Mouse (Mus musculus) midbrain, embryonic 10.5 days (tissue): Measurements from ENCODE around the gene Dcaf7. TPM values are rescaled to one million over a fixed set of nuclear protein-coding genes. Genes with fewer than 3 reads are reported as not detected.

Source experiments
- DNase-seq: peaks from one replicate; pipeline ENCODE4 v3.0.0-alpha.2; 2017; ENCODE audit warnings: low spot score
- H3K27ac ChIP-seq: fragments of 300-500 bp; sonication (generic); replicated peaks from 2 replicates; pipeline ENCODE4 v1.5.1; 2016; ENCODE audit warnings: mild to moderate bottlenecking
- H3K27me3 ChIP-seq: fragments of 300-500 bp; sonication (generic); 2 replicates; pipeline ENCODE4 v1.6.1; 2016; ENCODE audit warnings: low read depth, mild to moderate bottlenecking; ENCODE audit not compliant: poor library complexity, severe bottlenecking
- H3K36me3 ChIP-seq: fragments of 300-500 bp; sonication (generic); 2 replicates; pipeline ENCODE4 v1.6.1; 2016; ENCODE audit warnings: mild to moderate bottlenecking, moderate library complexity
- H3K4me1 ChIP-seq: fragments of 300-500 bp; sonication (generic); 2 replicates; pipeline ENCODE4 v1.6.1; 2016
- H3K4me3 ChIP-seq: fragments of 300-500 bp; sonication (generic); 2 replicates; pipeline ENCODE4 v1.5.1; 2016; ENCODE audit warnings: mild to moderate bottlenecking, moderate library complexity
- H3K9me3 ChIP-seq: fragments of 300-500 bp; sonication (generic); replicated peaks from 2 replicates; pipeline ENCODE4 v1.6.1; 2016; ENCODE audit warnings: mild to moderate bottlenecking
- WGBS: fragments of 180-500 bp; shearing (Covaris S2); methylation state at CpG from one replicate; pipeline ENCODE4 v1.1.7; 2016; 5-methylcytosine and 5-hydroxymethylcytosine counted together
- polyA plus RNA-seq: library from polyadenylated mRNA; unstranded; fragments of >200 nt; fragmentation: Nextera tagmentation; extraction: Ambion mirVana; gene quantifications from 2 replicates; pipeline ENCODE4 v1.2.1, GENCODE M21; 2016

Dcaf7 gene
- polyA plus RNA-seq: 76.8 and 98.1 TPM in 2 replicates

- Histone ChIP-seq H3K4me1 (peaks cover 30% of the 10 kb centered on the region), H3K4me3 (peak within 1 kb of the TSS; percentile 90), H3K27me3 (no peaks in the 10 kb centered on the region), H3K27ac (peak within 1 kb of the TSS; percentile 90), H3K36me3 (peaks cover 3% of the 10 kb centered on the region; the same call in 1 of the 2 replicates), H3K9me3 (0 out of 2 replicates have a peak, but pooled peaks cover 2% of the 10 kb centered on the region)
- DNase-seq: peak; percentile 98
- under 1% methylated on average over 66 of the region's 66 CpGs for WGBS
Observed at GRCm38 (mm10) chr11:106036548-106037417, at the start of gene Dcaf7. TSS of gene Dcaf7 (plus strand) at chr11:106036872.

- 88% methylated on average over 6 of the region's 6 CpGs for WGBS
- Histone ChIP-seq H3K27me3 (no peaks in the 10 kb centered on the region), H3K9me3 (no peaks in the 10 kb centered on the region), H3K27ac (no peak overlapping the region), H3K4me1 (no peaks in the 10 kb centered on the region; the same call in 1 of the 2 replicates), H3K36me3 (no peaks in the 10 kb centered on the region), H3K4me3 (no peak overlapping the region)
- no peak for DNase-seq
Observed at GRCm38 (mm10) chr11:105987446-105987845, 49.2 kb upstream of the Dcaf7 start.

- Histone ChIP-seq H3K36me3 (no peaks in the 10 kb centered on the region), H3K9me3 (no peaks in the 10 kb centered on the region), H3K27me3 (no peaks in the 10 kb centered on the region), H3K4me3 (no peak overlapping the region), H3K4me1 (no peaks in the 10 kb centered on the region; the same call in 1 of the 2 replicates), H3K27ac (no peak overlapping the region)
- DNase-seq: no peak
- 83% methylated on average over 6 of the region's 6 CpGs for WGBS
Observed at GRCm38 (mm10) chr11:105989446-105989845, 47.2 kb upstream of the Dcaf7 start.

- no peaks in the 10 kb centered on the region; the same call in 1 of the 2 replicates for H3K4me1 ChIP-seq
Observed at GRCm38 (mm10) chr11:105990231-105990630, 46.4 kb upstream of the Dcaf7 start.

GRCm38 (mm10) chr11:105994375-105994774 lies 42.3 kb upstream of the Dcaf7 start, which contains the start of gene Ace3:
TSS of gene Ace3 (plus strand) at chr11:105994675.
- no peaks in the 10 kb centered on the region for H3K9me3 ChIP-seq
- H3K4me3 ChIP-seq: no peak within 1 kb of the TSS
- H3K27me3 ChIP-seq: no peaks in the 10 kb centered on the region
- no peak within 1 kb of the TSS for H3K27ac ChIP-seq
- no peaks in the 10 kb centered on the region for H3K36me3 ChIP-seq
- no peaks in the 10 kb centered on the region; the same call in 1 of the 2 replicates for H3K4me1 ChIP-seq
- no peak for DNase-seq
- 94% methylated on average over 3 of the region's 3 CpGs for WGBS

More at GRCm38 (mm10) chr11:105990231-105990630, 46.4 kb upstream of the Dcaf7 start:
- 72% methylated on average over 2 of the region's 2 CpGs for WGBS
- Histone ChIP-seq H3K9me3 (no peaks in the 10 kb centered on the region), H3K4me3 (no peak overlapping the region), H3K27ac (no peak overlapping the region), H3K36me3 (no peaks in the 10 kb centered on the region), H3K27me3 (no peaks in the 10 kb centered on the region)
- no peak for DNase-seq

GRCm38 (mm10) chr11:106000062-106000461 lies 36.6 kb upstream of the Dcaf7 start:
- DNase-seq: no peak
- 91% methylated on average over 6 of the region's 6 CpGs for WGBS
- H3K9me3 ChIP-seq: no peaks in the 10 kb centered on the region

GRCm38 (mm10) chr11:106001718-106002117 lies 35.0 kb upstream of the Dcaf7 start:
- Histone ChIP-seq H3K27me3 (no peaks in the 10 kb centered on the region), H3K9me3 (no peaks in the 10 kb centered on the region), H3K27ac (no peak overlapping the region), H3K4me1 (no peaks in the 10 kb centered on the region), H3K36me3 (no peaks in the 10 kb centered on the region), H3K4me3 (no peak overlapping the region)
- WGBS: 46% methylated on average over 4 of the region's 4 CpGs
- DNase-seq: no peak

More at GRCm38 (mm10) chr11:106000062-106000461, 36.6 kb upstream of the Dcaf7 start:
- H3K4me3 ChIP-seq: no peak overlapping the region
- H3K27me3 ChIP-seq: no peaks in the 10 kb centered on the region
- no peak overlapping the region for H3K27ac ChIP-seq
- no peaks in the 10 kb centered on the region for H3K4me1 ChIP-seq
- no peaks in the 10 kb centered on the region for H3K36me3 ChIP-seq

- H3K4me3 ChIP-seq: no peak overlapping the region
- peaks cover 13% of the 10 kb centered on the region for H3K27me3 ChIP-seq
- H3K4me1 ChIP-seq: peaks cover 15% of the 10 kb centered on the region
- no peak for DNase-seq
- H3K27ac ChIP-seq: no peak overlapping the region
- WGBS: 82% methylated on average over 1 of the region's 1 CpGs
- H3K36me3 ChIP-seq: no peaks in the 10 kb centered on the region
- H3K9me3 ChIP-seq: no peaks in the 10 kb centered on the region
Observed at GRCm38 (mm10) chr11:106004576-106004975, 32.1 kb upstream of the Dcaf7 start.

- DNase-seq: no peak
- Histone ChIP-seq H3K4me3 (no peak overlapping the region), H3K27me3 (peaks cover 13% of the 10 kb centered on the region), H3K36me3 (no peaks in the 10 kb centered on the region), H3K4me1 (peaks cover 15% of the 10 kb centered on the region), H3K9me3 (no peaks in the 10 kb centered on the region), H3K27ac (no peak overlapping the region)
- WGBS: 60% methylated on average over 5 of the region's 5 CpGs
Observed at GRCm38 (mm10) chr11:106005970-106006369, 30.7 kb upstream of the Dcaf7 start.

GRCm38 (mm10) chr11:106007821-106008220 lies 28.9 kb upstream of the Dcaf7 start, which contains the start of gene Kcnh6:
TSS of gene Kcnh6 (plus strand) at chr11:106008124.
- no peaks in the 10 kb centered on the region for H3K9me3 ChIP-seq
- H3K4me3 ChIP-seq: peak within 1 kb of the TSS; percentile 41
- no peaks in the 10 kb centered on the region for H3K36me3 ChIP-seq
- no peak within 1 kb of the TSS for H3K27ac ChIP-seq
- H3K27me3 ChIP-seq: peaks cover 16% of the 10 kb centered on the region
- peak; percentile 73 for DNase-seq
- 0% methylated on average over 24 of the region's 25 CpGs for WGBS
- H3K4me1 ChIP-seq: peaks cover 20% of the 10 kb centered on the region

GRCm38 (mm10) chr11:106012711-106013110 lies 24.0 kb upstream of the Dcaf7 start:
- no peaks in the 10 kb centered on the region for H3K9me3 ChIP-seq

GRCm38 (mm10) chr11:106013556-106014225 lies 23.0 kb upstream of the Dcaf7 start:
- peaks cover 20% of the 10 kb centered on the region for H3K4me1 ChIP-seq
- no peak for DNase-seq
- 78% methylated on average over 11 of the region's 11 CpGs for WGBS
- H3K27ac ChIP-seq: no peak overlapping the region
- H3K4me3 ChIP-seq: no peak overlapping the region
- H3K36me3 ChIP-seq: no peaks in the 10 kb centered on the region
- H3K27me3 ChIP-seq: peaks cover 11% of the 10 kb centered on the region
- no peaks in the 10 kb centered on the region for H3K9me3 ChIP-seq

More at GRCm38 (mm10) chr11:106012711-106013110, 24.0 kb upstream of the Dcaf7 start:
- Histone ChIP-seq H3K4me3 (no peak overlapping the region), H3K27ac (no peak overlapping the region), H3K4me1 (peaks cover 27% of the 10 kb centered on the region), H3K27me3 (peaks cover 16% of the 10 kb centered on the region), H3K36me3 (no peaks in the 10 kb centered on the region)
- WGBS: 59% methylated on average over 7 of the region's 7 CpGs
- DNase-seq: no peak
